Mouse (Mus musculus) left cerebral cortex, postnatal 4 days (tissue): ENCODE results near the gene C8a. TPM values are rescaled to one million over a fixed set of nuclear protein-coding genes. Genes with fewer than 3 reads are reported as not detected.

Experiments used
- DNase-seq: peaks from one replicate; pipeline ENCODE4 v3.0.0-alpha.2; 2022
- intact Hi-C: fragments of 180-260 bp; cut with DNase I; formaldehyde crosslinking; loops from one replicate; pipeline ENCODE4 v1.15.1; 2025
- total RNA-seq, 2 experiments: library from RNA; stranded (reverse); gene quantifications; 2 replicates each; pipeline ENCODE4 v1.2.3; 2021

The C8a gene
- total RNA-seq, result not detected

DNA sequence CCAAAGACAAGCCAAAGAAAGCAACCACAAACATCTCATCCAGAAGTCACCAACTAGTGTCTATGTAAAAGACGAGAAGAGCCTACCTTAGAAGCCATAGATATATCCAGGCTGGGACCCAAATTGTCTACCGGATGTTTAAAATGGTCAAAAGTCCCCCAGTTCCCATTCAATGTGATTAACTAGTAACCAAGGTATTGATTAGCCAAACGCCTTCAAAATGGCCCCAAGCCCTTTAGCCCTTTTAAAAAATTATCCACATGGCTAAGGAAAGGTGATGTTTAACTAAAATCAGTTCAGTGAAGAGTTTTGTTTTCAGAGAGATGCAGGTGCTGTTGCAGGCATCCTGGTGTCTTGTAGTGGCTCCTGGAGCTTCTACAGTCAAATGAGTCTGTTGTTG is at the start of gene C8a:
Gene C8a (minus strand): TSS at position 76 of the 400 bp plus-strand sequence.
- no peak for DNase-seq
- intact Hi-C loops, result no loop called here

DNA sequence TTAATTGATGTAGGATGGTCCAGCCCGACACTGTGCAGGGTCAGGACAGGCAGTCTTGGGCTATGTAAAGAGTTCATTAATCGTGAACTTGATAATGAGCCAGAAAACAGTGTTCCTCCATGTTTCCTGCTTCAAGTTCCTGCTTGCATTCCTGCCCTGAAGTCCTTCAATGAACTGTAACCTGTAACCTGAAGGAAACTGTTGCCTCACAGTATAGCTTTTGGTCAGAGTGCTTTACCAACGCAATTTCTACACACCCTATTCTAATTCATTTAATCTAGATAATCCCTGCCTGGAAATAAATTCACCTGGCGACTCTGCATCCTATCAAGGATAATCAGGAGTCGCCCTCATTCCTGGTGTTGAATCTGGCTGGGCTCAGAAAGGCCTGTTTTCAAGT is 49.2 kb upstream of the C8a start:
- intact Hi-C loops, result no loop called here

DNA sequence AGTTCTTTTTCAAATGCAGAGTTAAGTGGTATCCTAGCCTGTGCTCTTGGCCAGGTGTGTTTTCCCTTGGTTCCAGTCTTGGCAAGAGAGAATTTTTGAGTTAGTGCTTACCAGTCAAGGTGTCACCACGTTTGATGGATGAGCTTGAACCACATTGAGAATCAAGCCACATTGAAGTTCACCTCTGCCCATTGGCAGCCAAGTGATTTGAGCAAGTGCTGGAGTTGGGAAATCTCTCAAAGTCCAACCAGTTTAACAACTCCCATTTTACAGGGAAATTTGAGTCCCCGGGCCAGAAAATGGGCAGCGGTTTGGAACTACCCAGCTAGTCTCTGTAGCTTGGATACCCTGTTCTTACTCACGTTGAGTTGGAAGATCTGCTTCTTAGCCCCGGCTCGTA is 41.8 kb upstream of the C8a start:
- intact Hi-C loops, result no loop called here

More for the DNA sequence above, 49.2 kb upstream of the C8a start:
- DNase-seq, result no peak

DNA sequence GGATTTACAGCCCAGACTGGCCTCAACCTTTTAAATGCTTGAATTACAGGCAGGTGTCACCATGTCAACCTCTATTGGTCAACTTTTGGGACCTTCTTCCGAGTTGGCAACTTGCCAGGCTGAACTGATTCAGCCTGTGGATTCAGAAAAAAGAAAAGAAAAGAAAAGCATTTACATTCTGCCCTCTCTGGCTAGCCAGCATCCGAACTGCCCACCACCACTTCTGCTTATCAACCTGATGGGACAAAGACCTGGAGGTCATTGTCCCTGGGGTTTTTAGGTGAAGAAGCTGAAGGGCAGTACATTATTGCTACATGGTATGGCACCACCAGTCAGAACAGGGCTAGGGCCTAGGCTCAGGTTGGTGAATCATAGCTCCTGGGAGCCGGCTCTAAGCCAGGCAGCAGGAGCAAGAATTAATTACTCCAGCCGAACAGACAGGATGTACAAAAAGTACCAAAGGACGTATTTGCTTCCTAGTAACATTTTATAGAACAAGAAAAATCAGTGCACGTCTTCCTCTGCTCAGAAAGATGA is 38.6 kb upstream of the C8a start:
- intact Hi-C loops, result no loop called here
- DNase-seq, result no peak

More for the DNA sequence above, 41.8 kb upstream of the C8a start:
- no peak for DNase-seq

DNA sequence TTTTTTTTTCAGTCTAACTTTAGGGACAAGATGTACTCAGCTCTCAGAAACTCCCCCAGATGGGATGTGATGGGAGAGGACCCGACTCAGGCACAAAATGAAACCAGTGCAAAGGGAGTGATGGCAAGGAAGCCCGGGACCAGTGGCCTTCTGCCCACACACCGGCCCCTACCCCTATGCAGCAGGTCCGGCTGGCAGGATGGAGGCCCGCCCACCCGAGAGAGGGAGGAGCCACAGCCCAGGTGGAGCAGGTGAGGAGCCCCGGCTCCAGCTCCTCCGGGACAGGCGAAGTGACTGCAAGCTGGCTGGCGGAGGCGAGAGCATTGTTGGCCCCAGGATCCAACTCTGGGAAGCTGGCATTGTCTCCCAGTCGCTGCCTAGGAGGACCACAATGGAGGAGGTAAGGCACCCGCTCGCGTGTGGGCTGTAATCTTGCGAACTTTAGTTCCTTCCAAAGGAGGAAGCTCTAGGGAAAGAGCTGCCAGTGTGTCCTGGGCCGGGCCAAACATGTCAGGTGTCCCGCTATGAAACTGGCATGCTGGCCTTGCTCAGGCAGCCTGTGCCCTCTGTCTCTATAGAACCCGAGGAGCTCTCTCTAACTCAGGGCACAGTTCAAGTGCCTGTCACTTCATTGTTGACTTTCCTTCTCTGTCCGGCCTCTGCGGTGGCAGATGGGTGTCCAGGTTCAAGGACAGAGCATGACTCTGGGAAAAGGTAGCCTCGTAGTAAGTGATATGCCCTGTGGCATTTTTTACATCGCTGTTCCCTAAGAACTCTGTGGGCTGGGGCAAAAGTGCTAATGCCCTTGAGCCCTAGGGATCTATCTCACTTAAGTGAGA is 37.3 kb upstream of the C8a start, which contains the start of gene Fyb2:
Gene Fyb2 (plus strand): TSS at position 166 of the 839 bp plus-strand sequence.
- no peak for DNase-seq
- intact Hi-C loops, result no loop called here

DNA sequence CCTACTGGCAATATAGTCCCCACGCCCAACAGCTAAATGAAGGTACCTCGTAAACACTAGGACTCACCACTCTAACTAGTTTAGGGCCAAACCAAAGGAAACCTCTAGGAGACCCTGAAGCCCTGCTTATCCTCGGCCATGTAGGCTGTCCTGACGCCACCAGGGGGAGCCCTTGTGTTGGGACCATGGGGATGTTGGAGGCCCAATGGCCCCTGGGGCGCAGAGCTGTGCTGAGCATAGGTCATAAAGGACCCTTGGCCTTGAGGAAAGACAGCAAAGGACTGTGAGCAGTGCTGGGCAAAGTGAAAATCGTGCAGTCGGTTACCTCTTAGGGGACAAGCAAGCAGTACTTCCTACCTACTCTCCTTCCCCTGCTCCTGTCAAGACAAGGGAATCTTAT is 35.5 kb upstream of the C8a start:
- intact Hi-C loops, result no loop called here
- peak; percentile 86 for DNase-seq

DNA sequence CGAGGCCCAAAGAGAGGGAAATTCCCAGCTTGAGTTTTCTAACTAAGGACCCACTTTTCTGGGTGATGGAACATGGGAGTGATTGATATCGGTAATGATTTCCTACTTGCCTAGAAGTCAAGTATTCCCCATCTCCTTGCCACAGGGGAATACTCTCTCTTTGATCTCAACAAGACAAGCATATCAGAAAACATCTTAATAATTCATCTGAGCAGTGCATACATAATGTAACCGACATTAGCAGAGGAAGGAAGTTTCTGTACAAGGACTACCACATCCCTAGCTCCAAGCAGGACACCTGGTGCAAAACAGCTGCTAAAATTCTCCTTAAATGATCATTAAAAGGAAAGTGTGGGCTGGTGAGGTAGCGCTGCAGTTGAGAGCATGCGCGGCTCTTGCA is 28.9 kb upstream of the C8a start:
- intact Hi-C loops, result no loop called here
- no peak for DNase-seq

DNA sequence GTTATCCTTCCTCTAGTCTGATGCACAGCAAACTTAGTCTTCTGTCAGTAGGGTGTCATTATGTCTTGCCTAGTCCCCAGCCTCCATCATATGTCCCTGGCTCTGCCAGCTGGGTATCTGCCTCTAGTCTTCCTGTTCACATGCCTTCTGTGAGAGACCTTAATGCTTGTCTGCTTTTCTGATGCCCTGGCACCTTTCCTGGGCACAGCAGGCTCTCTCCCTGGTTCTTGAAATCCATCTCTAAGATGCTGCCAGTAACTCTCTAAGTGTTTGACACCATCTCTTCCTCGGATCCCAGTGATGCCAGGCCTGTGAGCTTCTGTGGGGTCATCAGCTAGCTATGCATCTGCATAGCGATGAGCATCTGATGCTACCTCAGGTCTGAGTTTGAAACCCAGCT is 26.6 kb upstream of the C8a start:
- DNase-seq, result peak; percentile 76
- intact Hi-C loops, result no loop called here

DNA sequence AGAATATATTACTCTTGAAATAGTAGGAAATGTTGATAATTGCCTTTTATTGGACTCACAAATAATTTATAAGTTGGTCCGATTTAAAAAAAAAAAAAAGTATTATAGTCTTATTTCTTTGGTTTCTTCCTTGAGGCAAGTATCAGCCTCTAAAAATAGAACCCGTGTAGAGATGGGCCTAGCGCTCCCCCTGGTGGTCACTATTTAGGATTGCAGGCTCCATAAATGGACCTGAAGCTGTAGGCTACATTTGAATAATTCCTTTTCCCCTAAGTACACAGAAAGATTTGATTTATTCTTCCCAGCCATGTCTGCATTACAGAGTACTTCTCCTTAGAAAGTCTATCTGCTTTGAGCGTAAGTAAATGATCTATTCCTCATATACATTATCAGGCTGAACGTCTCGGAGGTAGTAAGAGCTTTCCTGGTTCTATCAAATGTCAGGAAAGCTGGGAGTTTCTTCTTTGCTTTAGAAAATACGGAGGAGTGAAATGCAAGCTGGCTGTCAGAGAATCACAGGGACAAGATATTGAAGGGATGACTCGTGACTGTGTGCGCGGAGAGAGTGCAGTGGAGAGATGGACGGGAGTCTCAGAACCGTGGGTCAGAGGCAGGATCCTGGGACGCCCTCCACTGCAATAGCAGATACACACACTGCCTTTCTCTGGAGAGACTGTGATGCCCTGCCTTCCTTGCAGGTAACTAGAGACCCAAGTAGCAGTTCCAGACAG is 18.0 kb upstream of the C8a start:
- intact Hi-C loops, result loop anchor here (5.0 to 10.0 kb wide), 2 partner anchors 379 to 527 kb away; no protein-coding TSS in a partner anchor
- peak; percentile 47 for DNase-seq

DNA sequence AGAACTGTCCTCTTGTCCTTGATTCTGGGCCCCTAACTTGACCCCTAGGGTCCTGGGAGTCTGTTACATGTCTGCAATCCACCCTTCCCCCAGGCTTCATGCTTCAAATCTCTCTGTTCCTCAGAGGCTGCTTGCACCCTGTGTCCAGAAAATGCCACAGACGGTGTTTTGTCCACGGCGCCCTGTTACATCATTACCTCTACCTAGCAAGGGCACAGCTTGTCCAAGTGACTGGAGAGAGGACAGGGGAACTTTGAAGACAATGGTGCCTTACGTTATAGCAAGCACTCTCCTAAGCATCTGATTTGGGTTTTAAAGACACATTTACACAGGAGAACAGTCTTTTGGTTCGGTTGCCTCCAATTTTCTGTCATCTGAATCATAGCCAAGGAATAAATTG is 17.4 kb upstream of the C8a start:
- intact Hi-C loops, result loop anchor here (5.0 to 10.0 kb wide), 2 partner anchors 379 to 526 kb away; no protein-coding TSS in a partner anchor
- DNase-seq, result no peak

DNA sequence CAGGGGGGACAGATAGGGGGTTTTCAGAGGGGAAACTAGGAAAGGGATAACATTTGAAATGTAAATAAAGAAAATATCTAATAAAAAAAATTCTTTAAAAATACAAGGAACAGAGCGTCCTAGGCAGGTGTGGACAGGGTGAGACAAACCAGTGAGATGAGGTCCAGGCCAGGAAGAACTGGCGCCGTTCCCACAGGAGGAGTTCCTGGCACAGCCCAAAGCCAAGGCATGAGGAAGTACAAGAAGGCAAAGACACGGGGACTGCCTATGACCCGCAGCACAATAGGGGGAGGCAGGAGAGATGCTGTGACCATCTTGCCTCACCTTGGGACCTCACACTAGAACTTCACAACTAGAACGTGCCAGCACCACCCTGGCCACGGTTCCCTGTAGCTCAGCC is 15.5 kb upstream of the C8a start:
- intact Hi-C loops, result loop anchor here (5.0 to 10.0 kb wide), 2 partner anchors 377 to 524 kb away; no protein-coding TSS in a partner anchor
- DNase-seq, result peak; percentile 47

DNA sequence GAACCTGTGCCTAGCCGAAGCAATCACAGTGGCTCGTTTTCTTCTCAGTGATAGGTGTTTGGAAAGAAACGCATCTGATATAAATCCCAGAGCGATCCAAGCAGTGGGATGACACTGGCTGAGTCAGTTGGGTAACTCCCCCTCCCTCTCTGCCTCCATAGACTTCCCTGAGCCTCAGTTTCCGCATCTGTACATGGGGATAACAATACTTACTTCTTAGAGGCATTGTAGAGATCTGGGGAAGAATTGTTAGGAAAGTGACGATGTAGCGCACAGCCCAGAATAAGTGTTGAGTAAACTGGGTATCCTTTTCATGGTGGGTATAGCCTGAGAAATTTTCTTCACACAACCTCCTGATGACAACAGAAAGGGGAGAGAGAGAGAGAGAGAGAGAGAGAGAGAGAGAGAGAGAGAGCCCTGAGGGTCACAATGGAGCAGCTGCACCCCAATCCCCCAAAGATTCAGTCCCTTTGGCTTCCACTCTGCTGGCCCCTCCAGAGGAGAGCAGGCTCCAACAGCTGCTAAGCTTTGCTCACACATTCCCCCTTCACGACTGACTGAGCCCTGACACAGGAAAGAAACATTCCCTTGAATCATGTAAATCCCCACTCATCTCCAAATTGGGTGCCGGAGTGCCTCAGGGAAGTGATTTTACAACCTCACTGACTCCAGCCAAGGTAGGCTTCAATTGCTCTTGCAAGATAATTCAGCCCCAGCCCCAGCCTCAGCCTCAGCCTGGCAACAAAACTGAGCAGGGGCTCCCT is 12.5 kb upstream of the C8a start:
- intact Hi-C loops, result no loop called here

DNA sequence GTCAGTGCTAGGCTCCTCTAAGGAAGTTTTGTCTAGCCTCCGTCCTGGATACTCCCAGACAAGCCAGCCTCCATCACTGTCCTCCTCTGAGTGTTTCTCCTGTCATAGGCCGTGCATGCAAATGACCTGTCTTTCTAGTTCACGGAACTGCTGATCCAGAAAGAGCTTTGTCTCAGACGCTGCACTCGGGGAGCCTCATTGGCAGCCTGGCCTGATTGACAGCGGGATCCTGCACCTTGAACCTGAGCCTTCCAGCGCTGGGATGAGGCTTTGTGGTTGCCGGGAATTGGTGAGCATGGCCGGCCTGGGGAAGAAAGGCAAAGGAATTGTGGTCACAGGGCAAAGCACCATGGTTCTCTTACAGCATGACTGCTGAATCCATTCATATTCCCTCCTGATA is 11.3 kb upstream of the C8a start:
- intact Hi-C loops, result no loop called here
- no peak for DNase-seq

More for the DNA sequence above, 12.5 kb upstream of the C8a start:
- DNase-seq, result no peak

DNA sequence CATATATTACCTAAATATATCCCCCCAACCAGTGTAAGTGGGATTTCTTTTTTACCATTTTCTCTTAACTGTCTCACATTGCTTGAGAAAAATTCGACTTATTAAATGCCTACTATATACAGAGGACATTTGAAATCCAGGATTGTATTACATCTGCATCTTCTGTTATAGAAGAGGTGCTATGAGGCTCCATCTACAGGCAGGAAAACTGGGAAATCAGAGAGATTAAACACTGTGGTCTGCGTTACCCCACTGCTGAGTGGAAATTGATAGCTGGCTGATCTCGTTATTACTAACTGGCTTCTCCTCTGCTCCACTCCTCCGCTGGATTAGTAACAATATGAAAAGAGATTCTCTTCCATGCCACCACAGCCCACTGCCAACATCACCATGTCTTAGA is 366 bp downstream of the C8a start:
- intact Hi-C loops, result no loop called here

DNA sequence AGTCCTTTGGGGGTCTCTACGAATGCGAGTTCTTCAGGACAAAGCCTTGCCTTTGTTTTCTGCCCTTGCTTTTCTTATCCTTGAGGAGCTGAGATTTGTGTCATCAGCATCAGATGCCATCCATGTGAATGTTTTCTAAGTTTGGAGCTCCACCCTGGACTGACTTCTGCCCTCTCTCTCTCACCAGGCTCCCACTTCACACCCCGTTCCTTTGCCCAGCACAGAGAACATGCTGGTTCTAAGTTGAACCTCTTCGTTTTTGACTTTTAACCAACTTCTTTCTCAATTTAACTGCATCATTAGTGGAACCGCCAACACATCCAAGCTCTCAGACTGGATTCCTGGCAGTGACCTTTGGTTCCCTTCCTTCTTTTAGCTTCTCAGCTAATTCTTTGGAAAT is 6.0 kb downstream of the C8a start:
- intact Hi-C loops, result no loop called here
- no peak for DNase-seq

More for the DNA sequence above, 366 bp downstream of the C8a start:
- no peak for DNase-seq

DNA sequence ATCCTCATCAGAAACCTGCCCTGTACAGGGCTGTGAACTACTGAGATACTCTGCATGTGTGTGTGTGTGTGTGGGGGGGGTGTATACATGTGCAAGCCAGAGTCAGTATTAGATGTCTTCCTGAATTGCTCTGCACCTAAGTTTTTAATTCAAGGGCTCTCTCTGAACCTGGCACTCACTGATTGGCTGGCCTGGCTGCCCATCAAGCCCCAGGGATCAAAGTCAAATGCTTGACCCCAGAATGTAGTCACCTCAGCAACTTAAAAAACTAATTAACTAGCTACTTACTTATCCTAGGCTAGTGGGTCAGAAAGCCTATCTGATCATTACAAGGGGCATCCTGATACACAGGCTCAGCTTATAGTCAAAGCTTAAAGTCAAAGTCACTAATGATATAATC is 6.6 kb downstream of the C8a start:
- intact Hi-C loops, result no loop called here
- DNase-seq, result no peak

DNA sequence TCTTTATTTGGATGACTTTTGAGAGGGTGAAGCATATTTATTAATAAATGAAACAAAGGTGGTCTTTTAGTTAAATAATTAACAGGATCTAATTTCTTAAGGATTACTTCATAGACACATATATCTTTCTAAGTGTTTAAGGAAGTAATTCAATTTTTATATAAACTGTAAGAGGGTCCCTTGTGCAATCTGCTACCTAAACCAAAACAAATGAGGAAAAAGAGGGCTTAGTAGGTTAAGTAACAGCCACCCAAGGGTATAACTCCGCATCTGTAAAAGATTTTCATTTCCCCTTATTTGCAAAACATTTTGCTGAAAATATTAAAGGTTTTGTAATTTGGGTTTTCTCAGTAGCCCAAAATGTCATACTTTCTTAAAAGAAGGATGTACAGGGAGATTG is 11.8 kb downstream of the C8a start:
- DNase-seq, result no peak
- intact Hi-C loops, result no loop called here

DNA sequence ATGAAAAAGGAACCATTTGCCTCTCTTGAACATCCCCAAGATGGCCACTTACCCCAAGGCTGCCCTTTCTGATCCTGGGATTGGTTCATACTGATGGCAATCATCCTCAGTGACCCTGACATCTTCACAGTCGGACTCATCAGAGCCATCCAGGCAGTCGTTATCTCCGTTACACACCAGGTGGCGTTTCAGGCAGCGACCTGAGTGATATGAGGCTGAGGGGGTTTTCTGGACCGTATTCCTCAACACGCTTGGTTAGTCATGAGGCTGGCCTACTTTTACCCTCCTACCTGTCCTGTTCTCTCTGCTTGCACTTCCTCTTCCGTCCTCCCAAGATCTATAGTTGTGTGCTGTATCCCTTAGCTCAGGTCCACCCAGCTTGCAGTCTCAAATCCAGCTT is 15.0 kb downstream of the C8a start:
- no peak for DNase-seq
- intact Hi-C loops, result no loop called here

DNA sequence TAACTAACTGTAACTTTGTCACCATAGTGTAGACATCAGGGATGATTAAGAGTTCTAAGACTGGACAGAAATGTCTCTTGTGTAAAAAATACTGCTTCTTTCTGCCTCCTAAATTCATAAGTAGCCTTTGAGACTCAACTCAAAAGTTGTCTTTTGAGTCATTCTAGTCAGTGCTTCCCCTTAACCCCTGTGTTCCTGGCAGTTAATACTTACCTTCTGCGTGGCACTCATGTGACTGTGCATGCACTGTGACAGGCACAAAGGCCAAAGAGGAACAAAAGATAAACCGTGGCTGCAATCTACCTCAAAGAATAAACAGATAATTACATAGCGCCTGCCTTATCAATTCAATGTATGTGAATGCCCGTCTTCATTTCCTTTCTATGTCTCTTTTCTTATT is 18.4 kb downstream of the C8a start:
- intact Hi-C loops, result no loop called here
- no peak for DNase-seq

DNA sequence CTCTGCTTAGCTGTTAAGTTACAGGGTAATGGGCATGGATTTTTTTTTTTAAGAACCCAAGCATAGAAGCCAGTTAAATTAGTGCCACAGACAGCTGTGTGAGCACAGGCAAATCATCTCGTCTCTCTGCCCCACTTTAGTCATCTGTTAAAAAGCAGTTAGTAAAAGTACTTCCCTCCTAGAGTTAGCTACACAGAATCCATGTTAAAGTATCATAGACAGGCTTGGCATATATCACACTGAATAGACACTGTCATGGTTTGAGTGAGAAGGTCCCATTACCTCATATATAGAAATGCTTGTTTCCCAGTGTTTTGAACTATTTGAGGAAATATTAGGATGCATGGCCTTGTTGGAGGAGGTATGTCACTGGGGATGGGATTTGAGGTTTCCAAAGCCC is 19.2 kb downstream of the C8a start, which contains the start of gene Gm17662:
Gene Gm17662 (plus strand): TSS at position 301 of the 400 bp plus-strand sequence.
- intact Hi-C loops, result no loop called here
- no peak for DNase-seq

DNA sequence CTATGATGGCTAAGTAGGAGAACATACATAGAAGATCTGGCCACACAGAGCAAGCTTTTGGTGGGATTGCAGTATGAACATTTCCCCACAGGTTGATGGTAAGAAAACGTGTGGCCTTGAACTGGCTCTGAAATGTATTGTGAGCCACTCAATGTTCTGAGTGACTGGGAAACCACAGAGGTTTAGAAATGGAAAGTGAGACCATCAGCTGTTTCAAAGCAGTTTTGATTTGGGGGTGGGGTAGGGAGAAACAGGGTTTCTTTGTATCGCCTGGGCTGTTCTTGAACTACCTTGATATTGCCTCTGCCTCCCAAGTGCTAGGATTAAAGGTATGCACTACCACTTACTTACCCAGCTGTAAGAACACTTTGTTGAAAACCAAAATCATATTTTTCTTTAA is 21.0 kb downstream of the C8a start:
- DNase-seq, result no peak
- intact Hi-C loops, result no loop called here
